In the genomic region with DNA sequence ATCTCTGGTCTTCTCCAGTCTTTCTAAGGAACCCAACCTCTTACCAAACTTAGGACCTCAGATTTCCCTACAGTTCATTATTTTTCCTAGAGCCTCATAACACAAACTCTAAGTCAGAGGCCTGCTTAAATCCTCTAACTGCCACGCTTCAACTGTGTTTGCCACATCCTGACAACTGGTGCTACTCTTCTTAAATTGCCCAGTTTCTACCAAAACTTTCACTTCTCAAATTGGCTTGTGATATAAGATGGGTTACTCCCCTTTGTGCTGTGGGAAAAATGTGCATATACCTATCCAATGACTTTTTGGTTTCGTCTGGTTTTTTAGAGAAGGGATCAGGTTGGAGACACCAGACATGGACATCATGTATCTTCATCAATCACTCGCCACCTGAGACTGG, we compare ENCODE assay signal across 25 mouse cellular contexts. TPM values are rescaled to one million over a fixed set of nuclear protein-coding genes. Genes with fewer than 3 reads are reported as not detected.
"Had no signal": no experiment of that assay in that cellular context is flagged by ENCODE, and none has a peak within 500 bp of the region (broad histone marks: within the 10 kb centered on the region; RNA-seq: fewer than 3 reads in every experiment).

No protein-coding gene starts in this region.

- DNase-seq: liver, embryonic 13.5 days; liver, postnatal 0 days; lung, adult 2 months; lung, postnatal 14 days; lung, postnatal 36 days; midbrain, embryonic 14.5 days; right cerebral cortex, postnatal 14 days; thymus, adult 2 months; thymus, postnatal 25 days; thymus, postnatal 4 days had no signal

- H3K4me3 ChIP-seq: liver, embryonic 13.5 days; liver, embryonic 15.5 days; lung, embryonic 15.5 days; midbrain, embryonic 10.5 days; midbrain, embryonic 12.5 days; myocyte; neural tube, embryonic 13.5 days; neural tube, embryonic 15.5 days; stomach, embryonic 15.5 days had no signal

- H3K27ac ChIP-seq: liver, embryonic 13.5 days; liver, embryonic 15.5 days; lung, embryonic 15.5 days; midbrain, embryonic 10.5 days; midbrain, embryonic 12.5 days; neural tube, embryonic 13.5 days; neural tube, embryonic 15.5 days; stomach, embryonic 15.5 days; stomach, postnatal 0 days had no signal

- H3K36me3 ChIP-seq: liver, embryonic 13.5 days; liver, embryonic 15.5 days; lung, embryonic 15.5 days; midbrain, embryonic 10.5 days; midbrain, embryonic 12.5 days; neural tube, embryonic 13.5 days; neural tube, embryonic 15.5 days; stomach, embryonic 15.5 days had no signal

- ATAC-seq: liver, postnatal 0 days; lung, postnatal 0 days; midbrain, embryonic 16.5 days had no signal

RNA-seq across cellular contexts. Expression of gene Klk1b1, which starts 0.5 kb away (rescaled TPM):
- total RNA-seq: megakaryocyte-erythroid progenitor cell, adult 5-6 weeks had no signal
- polyA plus RNA-seq: liver, embryonic 13.5 days; liver, embryonic 15.5 days; liver, postnatal 0 days; lung, adult 2 months; lung, embryonic 15.5 days; lung, postnatal 0 days; midbrain, embryonic 10.5 days; midbrain, embryonic 12.5 days; midbrain, embryonic 14.5 days; midbrain, embryonic 16.5 days; myocyte; neural tube, embryonic 11.5 days; neural tube, embryonic 13.5 days; neural tube, embryonic 15.5 days; spleen, adult 2 months; stomach, embryonic 15.5 days; stomach, postnatal 0 days had no signal

RNA-seq across cellular contexts. Expression of gene Klk1b9, which starts 8.8 kb away (rescaled TPM):
- total RNA-seq: megakaryocyte-erythroid progenitor cell, adult 5-6 weeks had no signal
- polyA plus RNA-seq: liver, embryonic 13.5 days; liver, embryonic 15.5 days; liver, postnatal 0 days; lung, adult 2 months; lung, embryonic 15.5 days; lung, postnatal 0 days; midbrain, embryonic 10.5 days; midbrain, embryonic 12.5 days; midbrain, embryonic 14.5 days; midbrain, embryonic 16.5 days; myocyte; neural tube, embryonic 11.5 days; neural tube, embryonic 13.5 days; neural tube, embryonic 15.5 days; stomach, embryonic 15.5 days; stomach, postnatal 0 days had no signal

RNA-seq across cellular contexts. Expression of gene Klk1b8, which starts 16.6 kb away (rescaled TPM):
- total RNA-seq: megakaryocyte-erythroid progenitor cell, adult 5-6 weeks had no signal
- polyA plus RNA-seq: liver, embryonic 13.5 days; liver, embryonic 15.5 days; liver, postnatal 0 days; lung, adult 2 months; lung, embryonic 15.5 days; lung, postnatal 0 days; midbrain, embryonic 10.5 days; midbrain, embryonic 12.5 days; midbrain, embryonic 14.5 days; midbrain, embryonic 16.5 days; myocyte; neural tube, embryonic 11.5 days; neural tube, embryonic 13.5 days; neural tube, embryonic 15.5 days; stomach, postnatal 0 days had no signal

RNA-seq across cellular contexts. Expression of gene Klk1b11, which starts 28.6 kb away (rescaled TPM):
- total RNA-seq: megakaryocyte-erythroid progenitor cell, adult 5-6 weeks had no signal
- polyA plus RNA-seq: liver, embryonic 13.5 days; liver, embryonic 15.5 days; liver, postnatal 0 days; lung, adult 2 months; lung, embryonic 15.5 days; lung, postnatal 0 days; midbrain, embryonic 10.5 days; midbrain, embryonic 12.5 days; midbrain, embryonic 14.5 days; midbrain, embryonic 16.5 days; myocyte; neural tube, embryonic 11.5 days; neural tube, embryonic 13.5 days; neural tube, embryonic 15.5 days; stomach, postnatal 0 days; testis, adult 2 months had no signal

RNA-seq across cellular contexts. Expression of gene Klk15, which starts 33.5 kb away (rescaled TPM):
- total RNA-seq: megakaryocyte-erythroid progenitor cell, adult 5-6 weeks had no signal
- polyA plus RNA-seq: liver, embryonic 13.5 days; liver, embryonic 15.5 days; liver, postnatal 0 days; lung, adult 2 months; lung, embryonic 15.5 days; lung, postnatal 0 days; midbrain, embryonic 10.5 days; midbrain, embryonic 12.5 days; midbrain, embryonic 14.5 days; midbrain, embryonic 16.5 days; myocyte; neural tube, embryonic 11.5 days; neural tube, embryonic 13.5 days; neural tube, embryonic 15.5 days; spleen, adult 2 months; stomach, embryonic 15.5 days; stomach, postnatal 0 days had no signal
